Mouse (Mus musculus): Measurements from ENCODE around the gene Smcr8. TPM values are rescaled to one million over a fixed set of nuclear protein-coding genes. Genes with fewer than 3 reads are reported as not detected.
"Not testable (repeated sequence)": the region's sequence is repeated elsewhere in the genome, so short reads cannot be mapped to it uniquely, and the experiment has no call there.

The Smcr8 gene
- total RNA-seq, 1 experiment: 23.1 TPM

DNA sequence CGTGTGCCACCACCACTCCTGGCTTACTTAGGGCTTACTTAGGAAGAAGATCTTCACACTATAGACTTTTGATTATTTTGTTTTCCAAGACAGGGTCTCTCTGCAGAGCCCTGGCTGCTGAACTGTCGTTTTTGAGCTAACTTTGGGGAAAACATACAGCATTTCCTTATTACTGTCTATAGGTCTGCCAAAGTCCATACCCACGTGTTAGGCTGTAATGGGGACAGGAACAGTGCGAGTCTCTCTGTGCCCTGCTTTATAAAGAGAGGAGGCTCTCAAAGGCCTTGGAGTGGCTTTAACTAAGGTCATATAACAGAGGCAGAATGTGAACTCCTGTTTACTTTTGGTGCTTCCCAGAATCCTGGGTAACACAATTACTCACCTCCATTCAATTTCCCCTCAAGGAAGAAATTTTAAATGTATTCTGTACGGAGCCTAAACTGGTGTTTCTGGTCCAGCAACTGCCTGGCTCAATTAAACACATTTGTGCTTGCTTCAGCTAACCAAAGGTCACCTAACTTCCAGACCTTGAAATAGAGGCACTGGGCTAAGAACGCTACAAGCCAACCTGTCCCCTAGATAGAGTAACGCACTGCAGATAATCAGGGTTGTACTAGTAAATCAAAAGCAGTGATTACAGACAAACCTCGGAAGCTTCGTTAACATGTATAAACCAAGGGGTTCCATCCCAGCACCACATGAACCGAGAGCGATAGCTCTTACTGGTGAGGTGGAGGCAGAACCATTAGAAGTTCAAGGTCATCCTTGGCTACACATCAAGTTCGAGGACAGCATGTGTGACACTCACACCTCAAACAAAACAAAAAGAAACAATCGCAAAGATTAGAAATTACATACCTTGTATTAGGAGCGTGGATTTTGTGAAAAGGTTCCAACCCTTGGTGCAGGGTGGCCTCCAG is 33.0 kb downstream of the Smcr8 start:
- Histone ChIP-seq H3K27ac (ENCODE audit: insufficient read depth, low read depth, low read length, poor library complexity, severe bottlenecking) (peak overlapping the region; percentile 61), H3K36me3 (ENCODE audit: control insufficient read depth, insufficient read depth, low read length, poor library complexity, severe bottlenecking) (peaks cover 3% of the 10 kb centered on the region; the same call in 1 of the 2 replicates), H3K9me3 (ENCODE audit: control insufficient read depth, insufficient read depth, low read depth, low read length) (no peaks in the 10 kb centered on the region), H3K4me3 (ENCODE audit: insufficient read depth in 1 of 2, low read depth in 1 of 2, low read length in 2 of 2, poor library complexity in 1 of 2, severe bottlenecking in 1 of 2) (peak overlapping the region; percentile 77 to 79), H3K4me1 (ENCODE audit: control insufficient read depth in 2 of 2, insufficient read depth in 2 of 2, low read length in 2 of 2, poor library complexity in 1 of 2) (peaks cover 0 to 3% of the 10 kb centered on the region in 2 experiments; a peak in 3 of 4 replicates), H3K9ac (ENCODE audit: insufficient read depth, low read depth, low read length, poor library complexity, severe bottlenecking) (peak overlapping the region; percentile 88)
- TF ChIP-seq HCFC1 (IDR thresholded peaks at IDR 0.05; ENCODE audit: borderline replicate concordance, insufficient read depth, low read length) (no peak), ZNF384 (IDR thresholded peaks at IDR 0.05; ENCODE audit: low read depth, low read length) (no peak), CHD2 (IDR thresholded peaks at IDR 0.05; ENCODE audit: low read depth, low read length) (no peak), ZC3H11A (IDR thresholded peaks at IDR 0.05; ENCODE audit: borderline replicate concordance, low read depth, low read length) (no peak), MAFK (IDR thresholded peaks at IDR 0.05; ENCODE audit: insufficient read depth, low read depth, low read length) (no peak)
- in situ Hi-C loops (cut with MboI; ENCODE audit: low sequenced_read_pairs in 2 of 2, unreplicated experiment in 2 of 2): no loop called here
- no peak for DNase-seq (ENCODE audit: low read depth, low spot score)

DNA sequence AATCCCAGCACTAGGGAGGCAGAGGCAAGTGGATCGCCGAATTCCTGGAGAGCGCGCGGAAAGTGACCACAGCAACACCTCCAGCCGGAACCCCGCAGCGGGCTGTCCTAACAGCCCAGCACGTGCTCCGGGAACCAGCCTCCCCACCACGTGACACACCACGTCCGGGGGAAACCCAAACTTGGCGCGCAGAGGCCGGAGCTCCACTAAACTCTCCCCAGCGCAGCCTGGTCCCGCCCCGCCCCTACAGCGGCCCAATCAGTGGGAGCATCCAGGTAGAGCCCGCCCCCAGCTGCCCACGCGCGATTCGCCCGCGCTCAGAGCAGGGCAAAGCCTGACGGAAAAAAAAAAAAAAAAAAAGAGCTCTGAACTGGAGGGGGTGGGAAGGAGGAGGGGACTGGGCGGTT is 33.7 kb downstream of the Smcr8 start:
- in situ Hi-C loops (cut with MboI; ENCODE audit: low sequenced_read_pairs in 2 of 2, unreplicated experiment in 2 of 2): no loop called here

DNA sequence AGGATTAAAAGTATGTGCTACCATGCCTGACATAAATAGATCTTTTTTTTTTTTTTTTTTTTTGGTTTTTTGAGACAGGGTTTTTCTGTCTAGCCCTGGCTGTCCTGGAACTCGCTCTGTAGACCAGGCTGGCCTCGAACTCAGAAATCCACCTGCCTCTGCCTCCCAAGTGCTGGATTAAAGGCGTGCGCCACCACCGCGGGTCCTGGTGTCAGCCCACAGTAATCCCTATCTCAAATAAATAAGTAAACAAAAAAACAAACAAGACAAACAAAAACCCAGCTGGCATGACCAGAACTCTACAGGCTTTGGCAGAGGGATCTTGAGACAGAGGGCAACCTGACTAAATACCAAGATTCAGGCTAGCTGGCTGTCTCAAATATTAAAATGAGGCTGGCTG is 34.3 kb downstream of the Smcr8 start, which contains the start of gene Shmt1:
Shmt1 (minus strand) TSS at position 101 of the 400 bp plus-strand sequence.
- H3K36me3 ChIP-seq (ENCODE audit: control insufficient read depth, insufficient read depth, low read length, poor library complexity, severe bottlenecking); H3K4me1 ChIP-seq (ENCODE audit: control insufficient read depth in 2 of 2, insufficient read depth in 2 of 2, low read length in 2 of 2, poor library complexity in 1 of 2); in situ Hi-C loops (cut with MboI; ENCODE audit: low sequenced_read_pairs in 2 of 2, unreplicated experiment in 2 of 2); H3K9me3 ChIP-seq (ENCODE audit: control insufficient read depth, insufficient read depth, low read depth, low read length); DNase-seq (ENCODE audit: low read depth, low spot score): not testable (repeated sequence)
- Histone ChIP-seq H3K9ac (ENCODE audit: insufficient read depth, low read depth, low read length, poor library complexity, severe bottlenecking) (peak within 1 kb of the TSS; percentile 88), H3K27ac (ENCODE audit: insufficient read depth, low read depth, low read length, poor library complexity, severe bottlenecking) (peak within 1 kb of the TSS; percentile 61), H3K4me3 (ENCODE audit: insufficient read depth in 1 of 2, low read depth in 1 of 2, low read length in 2 of 2, poor library complexity in 1 of 2, severe bottlenecking in 1 of 2) (peak within 1 kb of the TSS; percentile 77 to 79)

More for the DNA sequence above, 33.7 kb downstream of the Smcr8 start:
- peak overlapping the region; percentile 88 for H3K9ac ChIP-seq (ENCODE audit: insufficient read depth, low read depth, low read length, poor library complexity, severe bottlenecking)
- peak; percentile 96 for DNase-seq (ENCODE audit: low read depth, low spot score)
- H3K4me1 ChIP-seq (ENCODE audit: control insufficient read depth in 2 of 2, insufficient read depth in 2 of 2, low read length in 2 of 2, poor library complexity in 1 of 2): peaks cover 0 to 3% of the 10 kb centered on the region in 2 experiments; a peak in 3 of 4 replicates
- H3K36me3 ChIP-seq (ENCODE audit: control insufficient read depth, insufficient read depth, low read length, poor library complexity, severe bottlenecking): no peaks in the 10 kb centered on the region
- peak overlapping the region; percentile 77 to 79 for H3K4me3 ChIP-seq (ENCODE audit: insufficient read depth in 1 of 2, low read depth in 1 of 2, low read length in 2 of 2, poor library complexity in 1 of 2, severe bottlenecking in 1 of 2)
- H3K9me3 ChIP-seq (ENCODE audit: control insufficient read depth, insufficient read depth, low read depth, low read length): no peaks in the 10 kb centered on the region
- peak overlapping the region; percentile 61 for H3K27ac ChIP-seq (ENCODE audit: insufficient read depth, low read depth, low read length, poor library complexity, severe bottlenecking)
- 0 out of 2 replicates have a peak, but pooled peaks have one; percentile 3 for TF ChIP-seq HCFC1 (IDR thresholded peaks at IDR 0.05; ENCODE audit: borderline replicate concordance, insufficient read depth, low read length)
- TF ChIP-seq ZNF384 (IDR thresholded peaks at IDR 0.05; ENCODE audit: low read depth, low read length): peak; percentile 98
- no peak for TF ChIP-seq MAFK (IDR thresholded peaks at IDR 0.05; ENCODE audit: insufficient read depth, low read depth, low read length)
- TF ChIP-seq CHD2 (IDR thresholded peaks at IDR 0.05; ENCODE audit: low read depth, low read length): no peak
- no peak for TF ChIP-seq ZC3H11A (IDR thresholded peaks at IDR 0.05; ENCODE audit: borderline replicate concordance, low read depth, low read length)

DNA sequence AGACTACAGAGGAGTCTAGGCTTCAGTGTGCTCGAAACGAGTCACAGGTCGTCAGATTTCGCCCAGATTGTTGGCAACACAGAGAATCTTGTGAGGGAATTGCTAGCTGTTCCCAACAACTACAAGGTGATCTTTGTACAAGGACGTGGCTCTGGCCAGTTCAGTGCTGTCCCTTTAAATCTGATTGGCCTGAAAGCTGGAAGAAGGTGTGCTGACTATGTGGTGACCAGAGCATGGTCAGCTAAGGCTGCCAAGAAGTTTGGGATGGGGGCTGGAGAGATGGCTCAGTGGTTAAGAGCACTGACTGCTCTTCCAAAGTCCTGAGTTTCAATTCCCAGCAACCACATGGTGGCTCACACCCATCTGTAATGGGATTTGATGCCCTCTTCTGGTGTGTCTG is 39.1 kb downstream of the Smcr8 start:
- H3K4me1 ChIP-seq (ENCODE audit: control insufficient read depth in 2 of 2, insufficient read depth in 2 of 2, low read length in 2 of 2, poor library complexity in 1 of 2): no peaks in the 10 kb centered on the region
- DNase-seq (ENCODE audit: low read depth, low spot score): no peak
- H3K27ac ChIP-seq (ENCODE audit: insufficient read depth, low read depth, low read length, poor library complexity, severe bottlenecking): no peak overlapping the region
- H3K9ac ChIP-seq (ENCODE audit: insufficient read depth, low read depth, low read length, poor library complexity, severe bottlenecking): no peak overlapping the region
- TF ChIP-seq MAFK (IDR thresholded peaks at IDR 0.05; ENCODE audit: insufficient read depth, low read depth, low read length) (no peak), ZNF384 (IDR thresholded peaks at IDR 0.05; ENCODE audit: low read depth, low read length) (no peak), CHD2 (IDR thresholded peaks at IDR 0.05; ENCODE audit: low read depth, low read length) (no peak), ZC3H11A (IDR thresholded peaks at IDR 0.05; ENCODE audit: borderline replicate concordance, low read depth, low read length) (no peak), HCFC1 (IDR thresholded peaks at IDR 0.05; ENCODE audit: borderline replicate concordance, insufficient read depth, low read length) (no peak)
- in situ Hi-C loops (cut with MboI; ENCODE audit: low sequenced_read_pairs in 2 of 2, unreplicated experiment in 2 of 2): no loop called here
- no peaks in the 10 kb centered on the region for H3K9me3 ChIP-seq (ENCODE audit: control insufficient read depth, insufficient read depth, low read depth, low read length)
- H3K4me3 ChIP-seq (ENCODE audit: insufficient read depth in 1 of 2, low read depth in 1 of 2, low read length in 2 of 2, poor library complexity in 1 of 2, severe bottlenecking in 1 of 2): no peak overlapping the region
- H3K36me3 ChIP-seq (ENCODE audit: control insufficient read depth, insufficient read depth, low read length, poor library complexity, severe bottlenecking): no peaks in the 10 kb centered on the region

All from ES-E14 (cell line).